Mouse (Mus musculus) ES-CJ7 (cell line): ENCODE measurements around the gene Prpf38b.
A peak's percentile ranks its signal among the peaks of the same experiment; 100 is the strongest.

Source experiments
- DNase-seq: peaks from one replicate; pipeline ENCODE4 v3.0.0; 2011; ENCODE audit warnings: low read depth, low spot score

The Prpf38b gene

GRCm38 (mm10) chr3:108860786-108861185, 50.7 kb downstream of the Prpf38b start:
- no peak for DNase-seq

- DNase-seq, result no peak
These were observed 53.2 kb downstream of the Prpf38b start for GRCm38 (mm10) chr3:108858231-108858770.

- no peak for DNase-seq
These were observed 53.8 kb downstream of the Prpf38b start for GRCm38 (mm10) chr3:108857714-108858113.

GRCm38 (mm10) chr3:108857124-108857470, 54.4 kb downstream of the Prpf38b start:
- DNase-seq, result no peak

GRCm38 (mm10) chr3:108856386-108857123, 55.0 kb downstream of the Prpf38b start:
- peak; percentile 86 for DNase-seq

- DNase-seq, result no peak
These were observed 55.7 kb downstream of the Prpf38b start for GRCm38 (mm10) chr3:108855864-108856263.

GRCm38 (mm10) chr3:108855371-108855770, 56.2 kb downstream of the Prpf38b start:
- peak; percentile 28 for DNase-seq

GRCm38 (mm10) chr3:108853266-108853665, 58.3 kb downstream of the Prpf38b start:
- no peak for DNase-seq
